Mouse (Mus musculus): ENCODE data around the gene Stn1.
A peak's percentile ranks its signal among the peaks of the same experiment; 100 is the strongest.

The Stn1 gene

DNA sequence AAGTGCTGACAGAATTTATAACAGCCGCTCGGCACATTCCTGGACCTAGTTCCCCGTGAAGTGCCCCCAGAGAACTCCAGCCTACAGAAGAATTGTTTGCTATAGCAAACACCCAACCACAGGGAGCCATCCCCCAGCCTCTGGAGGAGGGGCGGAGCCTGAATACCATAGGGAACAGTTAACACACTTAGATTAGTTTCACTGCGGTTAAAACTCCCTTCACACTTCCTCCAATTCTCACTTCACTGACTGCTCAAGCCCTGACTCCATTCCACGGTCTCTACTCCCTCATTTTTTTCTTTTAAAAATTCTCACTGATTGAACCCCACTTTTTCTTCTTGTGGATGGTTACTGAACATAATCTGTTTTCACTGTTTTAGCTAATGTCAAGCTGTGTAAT is 1.5 kb upstream of the Stn1 start:
- DNase-seq = no peak

DNA sequence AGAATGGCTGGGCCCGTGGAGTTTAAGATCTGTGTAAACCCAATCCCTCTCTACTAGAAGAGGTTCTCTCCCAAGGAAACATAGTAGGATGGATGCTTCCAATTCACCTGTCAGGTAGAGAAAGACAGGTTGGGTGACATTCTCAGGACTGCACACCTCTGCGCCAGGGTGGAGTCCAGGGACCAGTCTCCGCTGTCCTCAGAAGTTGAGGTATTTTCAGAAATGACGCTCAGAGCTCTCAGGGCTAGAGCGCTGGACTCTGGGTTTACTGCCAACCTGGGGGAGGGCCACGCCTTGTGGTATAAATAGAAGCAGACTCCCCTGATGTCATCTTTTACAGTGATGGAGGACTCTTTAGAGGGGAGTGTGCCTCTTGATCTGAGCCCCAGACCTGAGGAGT is 572 bp upstream of the Stn1 start:
- no peak for DNase-seq

GRCm38 (mm10) chr19:47536521-47537299 is 597 bp downstream of the Stn1 start:
- peak; percentile 98 for DNase-seq

- DNase-seq = no peak
These were observed 3.2 kb downstream of the Stn1 start for GRCm38 (mm10) chr19:47534131-47534530.

DNA sequence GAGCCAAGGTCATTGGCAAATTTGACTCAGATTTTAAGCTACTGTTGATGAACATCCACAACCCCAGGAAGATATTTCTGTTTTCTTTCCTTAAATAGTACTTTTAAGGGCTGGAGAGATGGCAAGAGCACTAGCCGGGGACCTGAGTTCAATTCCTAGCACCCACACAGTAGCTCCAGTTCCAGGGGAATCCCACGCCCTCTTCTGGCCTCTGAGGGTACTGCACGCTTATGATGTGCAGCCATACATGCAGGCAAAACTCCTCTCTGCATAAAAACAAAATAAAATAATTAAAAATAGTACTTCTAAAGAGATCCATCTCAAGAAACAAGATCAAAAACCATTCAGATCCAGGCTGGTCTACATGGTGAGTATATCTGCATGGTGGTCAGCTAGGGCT is 4.9 kb downstream of the Stn1 start:
- DNase-seq = no peak

- no peak for DNase-seq
These were observed 6.0 kb downstream of the Stn1 start for GRCm38 (mm10) chr19:47531309-47531708.

- DNase-seq = peak; percentile 21
These were observed 10.9 kb downstream of the Stn1 start for GRCm38 (mm10) chr19:47526239-47526986.

DNA sequence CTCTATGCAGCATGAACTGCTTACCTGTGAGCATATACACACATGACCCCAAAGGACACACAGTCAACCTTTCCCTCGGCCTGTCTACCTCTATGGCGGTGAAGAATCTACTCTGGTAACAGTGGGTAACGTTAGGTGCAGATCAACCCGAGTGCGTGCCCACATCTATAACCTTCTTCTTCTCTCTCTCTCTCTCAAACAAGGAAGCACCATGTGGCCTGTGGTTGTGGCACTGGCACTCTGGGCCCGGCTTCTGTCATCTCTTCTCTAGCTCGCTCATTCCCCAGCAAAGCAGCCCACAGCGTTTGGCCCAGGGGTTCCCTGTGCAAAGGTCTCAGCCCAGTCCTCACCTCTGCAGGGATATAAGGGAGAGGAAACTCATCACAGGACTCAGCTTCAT is 12.4 kb downstream of the Stn1 start:
- no peak for DNase-seq

DNA sequence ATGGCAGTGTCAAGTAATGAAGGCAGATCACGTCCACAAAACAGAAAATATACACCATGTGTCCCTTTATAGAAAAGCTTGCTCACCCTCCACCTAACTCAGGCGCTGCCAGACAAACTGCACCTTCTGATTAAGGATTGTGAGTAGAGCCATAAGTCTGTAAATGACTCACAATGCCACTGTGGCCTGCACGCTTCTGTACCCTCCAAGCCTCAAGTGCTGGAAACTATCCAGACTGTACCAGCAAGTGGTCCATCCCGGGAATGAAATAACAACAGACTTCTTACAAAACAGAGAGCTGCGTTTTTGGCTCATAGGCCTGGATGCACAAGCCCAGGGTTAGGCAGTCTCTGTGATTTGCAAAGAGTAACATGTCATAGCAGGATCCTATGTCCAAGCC is 15.9 kb downstream of the Stn1 start:
- no peak for DNase-seq

DNA sequence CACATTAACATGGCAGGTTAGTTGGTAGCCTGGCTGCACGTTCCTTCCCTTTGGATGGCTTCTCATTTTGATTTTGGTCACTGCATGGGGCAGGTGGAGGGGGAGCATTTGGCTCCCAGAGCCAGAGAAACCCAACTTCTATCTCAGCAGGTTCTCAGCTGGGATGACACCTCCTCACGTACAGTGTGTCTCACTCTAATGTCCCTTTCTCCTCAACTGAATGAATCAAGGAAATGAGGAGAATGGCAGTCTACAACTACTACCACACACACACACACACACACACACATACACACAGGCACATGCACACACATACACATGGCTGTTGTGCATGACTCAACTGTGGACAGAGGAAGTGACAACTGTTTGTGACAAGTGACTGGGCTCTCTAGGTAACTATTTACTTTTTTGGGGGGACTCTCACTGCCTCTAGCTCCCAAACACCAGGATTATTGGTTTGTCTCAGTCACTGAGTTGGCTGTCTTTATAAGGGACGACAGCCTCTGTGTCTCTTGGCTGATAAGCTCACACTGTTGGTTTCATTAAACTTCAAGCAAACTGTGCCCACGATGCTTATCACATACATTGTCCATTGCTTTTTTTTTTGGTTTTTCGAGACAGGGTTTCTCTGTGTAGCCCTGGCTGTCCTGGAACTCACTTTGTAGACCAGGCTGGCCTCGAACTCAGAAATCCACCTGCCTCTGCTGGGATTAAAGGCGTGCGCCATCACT is 18.0 kb downstream of the Stn1 start:
- DNase-seq = no peak

DNA sequence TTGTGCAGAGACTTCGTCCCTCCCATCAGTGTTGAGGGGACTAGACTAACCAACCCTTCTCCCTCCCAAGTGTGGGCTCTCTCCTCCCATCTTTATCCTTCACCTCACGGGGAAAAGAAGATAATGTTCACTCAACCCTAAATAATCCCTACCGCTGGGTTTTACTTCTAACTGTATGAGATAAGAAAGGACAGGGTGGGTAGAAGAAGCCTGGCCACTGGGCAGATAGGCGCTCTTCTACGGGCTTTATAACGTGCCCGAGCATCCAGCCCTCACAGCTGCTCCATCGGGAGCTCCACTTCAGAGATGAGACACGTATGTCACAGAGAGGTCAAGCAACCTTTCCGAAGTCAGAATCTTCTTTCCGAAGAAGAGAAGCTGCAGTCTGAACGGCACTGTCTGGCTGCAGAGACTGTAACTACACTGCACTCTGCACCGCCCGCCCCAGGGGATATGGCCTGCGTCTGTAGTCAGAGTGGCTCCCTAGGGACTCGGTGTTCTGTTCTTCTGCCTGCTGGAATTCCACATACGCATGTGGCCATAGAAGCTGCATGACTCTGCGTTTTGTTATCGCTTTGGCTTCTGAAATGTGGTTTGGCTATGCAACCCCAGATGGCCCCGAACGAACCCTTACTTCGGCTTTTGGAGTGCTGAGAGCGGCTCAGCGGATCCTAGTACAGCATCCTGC is 18.7 kb downstream of the Stn1 start:
- peak; percentile 18 for DNase-seq

- DNase-seq = no peak
These were observed 19.7 kb downstream of the Stn1 start for GRCm38 (mm10) chr19:47517570-47517969.

DNA sequence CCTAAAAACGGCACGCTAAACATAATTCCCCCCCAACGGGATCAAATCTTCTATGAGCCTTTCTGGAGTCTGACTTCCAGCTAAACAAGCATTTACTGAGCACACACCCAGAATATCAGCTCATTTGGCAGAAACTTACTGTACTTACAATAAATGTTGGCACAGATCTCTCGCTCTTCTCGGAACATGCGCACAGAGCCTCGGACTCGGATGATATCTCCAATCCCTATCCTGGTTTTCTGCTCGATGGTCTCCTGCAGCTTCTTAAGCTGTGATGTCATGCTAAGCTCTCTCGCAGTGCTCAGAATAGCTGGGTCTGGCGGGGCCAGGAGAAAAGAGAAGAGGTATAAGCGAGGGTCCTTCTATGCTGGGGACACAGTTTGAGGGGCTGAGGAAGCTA is 20.4 kb downstream of the Stn1 start:
- DNase-seq = no peak

DNA sequence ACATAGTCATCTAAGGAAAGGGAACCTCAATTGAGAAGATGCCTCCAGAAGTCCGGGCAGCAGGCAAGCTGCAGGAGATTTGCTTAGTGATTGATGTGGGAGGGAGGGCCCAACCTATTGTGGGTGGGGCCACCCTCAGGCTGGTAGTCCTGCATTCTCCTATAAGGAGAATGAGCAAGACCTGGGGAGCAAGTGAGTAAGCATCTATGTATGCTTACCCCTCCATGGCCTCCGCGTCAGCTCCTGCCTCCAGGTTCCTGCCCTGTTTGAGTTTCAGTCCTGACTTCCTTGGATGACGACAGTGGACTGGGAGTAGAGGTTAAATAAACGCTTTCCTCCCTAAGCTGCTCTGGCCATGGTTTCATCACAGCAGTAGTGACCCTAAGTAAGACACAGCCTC is 22.2 kb downstream of the Stn1 start:
- DNase-seq = no peak

- peak; percentile 14 for DNase-seq
These were observed 23.7 kb downstream of the Stn1 start for GRCm38 (mm10) chr19:47513618-47513897.

DNA sequence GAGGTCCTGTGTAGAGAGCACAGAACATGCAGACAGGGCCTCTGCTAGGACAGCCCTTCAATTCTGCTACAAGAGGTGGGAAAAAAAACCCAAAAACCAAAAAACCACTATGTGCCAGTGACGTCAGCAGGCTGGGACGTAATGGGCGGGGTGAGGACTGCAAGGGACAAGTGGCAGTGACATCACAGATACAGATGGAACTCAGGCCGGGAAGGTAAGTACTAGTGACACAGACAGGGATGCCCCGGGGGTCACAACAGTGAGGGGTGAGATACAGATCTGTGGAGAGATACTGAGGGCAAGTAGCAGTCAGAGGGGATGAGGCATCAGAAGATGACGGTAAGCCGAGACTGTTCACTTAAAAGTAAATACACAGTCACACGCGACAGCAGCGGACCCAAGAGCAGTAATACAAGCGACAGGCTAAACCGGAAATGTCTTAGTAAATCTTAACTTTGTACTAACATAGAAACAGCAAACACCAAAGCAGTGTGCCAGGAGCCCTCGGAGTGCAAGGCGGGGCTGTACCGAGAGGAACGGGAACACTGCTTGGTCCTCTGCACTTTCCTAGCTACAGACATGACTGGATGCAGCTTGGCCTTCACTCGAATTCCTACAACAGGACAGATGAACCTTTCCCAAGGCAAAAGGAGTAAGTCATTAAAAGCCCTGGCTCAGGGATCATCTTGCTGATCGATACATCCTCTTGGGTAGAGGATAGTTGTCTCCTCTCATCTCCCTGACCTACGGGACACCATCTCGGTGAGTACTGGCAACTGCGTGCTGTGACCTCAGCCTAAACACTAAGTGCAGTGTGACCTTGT is 24.3 kb downstream of the Stn1 start:
- DNase-seq = peak; percentile 42

GRCm38 (mm10) chr19:47511958-47512357 is 25.3 kb downstream of the Stn1 start:
- DNase-seq = no peak

- DNase-seq = no peak
These were observed 26.0 kb downstream of the Stn1 start for GRCm38 (mm10) chr19:47511294-47511675.

DNA sequence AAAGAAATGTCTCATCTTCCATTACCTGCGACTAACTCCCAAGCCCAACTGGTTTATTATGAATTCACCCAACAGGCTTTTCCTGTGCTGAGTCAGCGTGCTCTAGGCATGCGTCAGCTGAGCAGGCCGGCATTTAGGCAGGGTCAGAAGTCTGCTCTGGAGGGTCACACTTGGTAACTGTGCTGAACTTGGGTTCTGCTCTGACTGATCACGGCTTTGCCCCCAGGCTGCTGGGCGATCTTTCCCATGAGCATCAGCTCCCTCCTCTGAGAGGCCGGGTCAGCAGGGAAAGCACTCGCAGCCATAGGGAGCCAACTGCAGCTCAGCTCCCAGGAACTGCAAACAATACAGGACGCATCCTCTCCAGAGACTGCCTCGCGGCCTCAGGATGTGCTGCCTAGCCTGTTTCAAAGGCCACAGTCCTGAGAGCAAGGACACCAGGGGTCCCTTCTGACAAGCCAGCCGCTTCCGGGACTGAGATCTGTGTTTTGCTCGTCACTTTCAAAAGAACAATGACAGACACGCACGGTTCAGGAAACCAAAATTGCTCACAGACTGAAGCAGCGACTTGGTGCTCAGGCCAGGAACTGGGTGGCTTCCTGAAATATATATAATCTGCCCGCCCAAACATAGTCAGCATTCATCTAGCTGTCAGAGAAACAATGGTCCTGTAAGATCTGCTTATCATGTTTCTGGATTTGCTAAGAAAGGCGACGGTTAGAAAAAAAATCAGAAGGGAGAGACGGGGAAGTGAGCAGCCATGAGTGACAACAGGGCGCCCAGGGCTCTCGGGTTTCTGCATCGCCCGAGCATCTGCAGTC is 26.6 kb downstream of the Stn1 start:
- DNase-seq = no peak

- no peak for DNase-seq
These were observed 27.2 kb downstream of the Stn1 start for GRCm38 (mm10) chr19:47510135-47510472.

DNA sequence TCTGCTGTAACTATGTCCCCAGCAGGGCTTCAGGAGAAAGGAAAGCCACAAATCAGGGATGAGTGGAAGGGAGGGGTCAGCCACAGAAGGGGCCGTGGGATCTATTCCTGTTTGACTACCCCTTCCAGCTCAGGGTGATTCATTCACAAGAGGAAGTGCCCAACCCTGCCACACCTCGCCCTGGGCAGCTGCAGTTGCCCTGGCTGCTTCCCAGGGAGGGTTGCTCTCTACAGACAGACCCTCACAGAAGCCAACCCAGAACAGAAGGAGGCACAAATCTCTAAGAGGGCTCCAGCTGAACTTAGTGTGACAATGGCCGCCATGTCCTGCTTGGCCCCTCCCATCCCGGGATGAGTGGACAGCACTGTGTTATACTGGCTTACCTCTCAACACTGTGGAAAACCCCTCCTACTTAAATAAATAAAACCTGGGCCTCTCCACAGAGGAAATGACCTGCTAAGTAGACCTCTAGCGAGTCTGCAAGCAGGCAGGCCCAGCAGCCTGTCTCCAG is 28.5 kb downstream of the Stn1 start:
- DNase-seq = no peak

- DNase-seq = no peak
These were observed 29.1 kb downstream of the Stn1 start for GRCm38 (mm10) chr19:47508191-47508590.

All from kidney, adult 18-20 months (tissue).